Mouse (Mus musculus): Measurements from ENCODE around the gene Nr2e1. TPM values are rescaled to one million over a fixed set of nuclear protein-coding genes. Genes with fewer than 3 reads are reported as not detected.

Gene Nr2e1
- polyA plus RNA-seq, 1 experiment = not detected

DNA sequence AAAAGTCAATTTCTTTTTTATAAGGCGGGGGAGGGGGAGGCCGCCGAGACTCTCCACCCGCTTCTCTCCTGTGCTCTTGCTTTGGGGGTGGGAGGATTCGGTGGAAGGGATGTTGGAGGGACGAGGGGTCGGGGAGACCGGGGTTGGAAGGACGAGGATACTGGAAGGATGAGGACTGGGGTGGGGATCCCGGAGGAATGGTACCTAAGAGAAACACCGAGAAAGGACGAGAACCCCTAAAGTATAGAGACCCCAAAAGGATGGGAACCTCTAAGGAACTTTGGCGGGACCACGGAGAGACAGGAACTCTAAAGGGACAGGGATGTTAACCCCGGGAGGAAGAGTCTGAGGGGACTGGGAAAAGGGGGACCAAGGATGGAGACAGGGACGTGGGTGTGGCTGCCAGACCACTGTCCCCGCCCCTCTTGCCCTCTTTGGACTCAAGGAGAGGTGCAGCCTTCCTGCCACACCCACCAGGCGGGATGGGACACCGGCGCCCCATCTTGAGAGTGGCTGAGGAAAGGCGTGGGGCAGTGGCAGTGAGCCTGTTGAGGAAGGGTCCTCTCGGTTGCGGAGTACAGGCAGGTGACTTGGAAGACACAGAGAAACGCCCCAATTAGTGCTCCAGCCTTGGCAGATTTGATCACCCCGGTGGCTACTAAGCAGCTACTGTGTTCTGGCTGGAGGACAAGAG, 8.7 kb upstream of the Nr2e1 start:
- TF ChIP-seq GATA1 (IDR thresholded peaks at IDR 0.05; ENCODE audit: low read length) = no peak

DNA sequence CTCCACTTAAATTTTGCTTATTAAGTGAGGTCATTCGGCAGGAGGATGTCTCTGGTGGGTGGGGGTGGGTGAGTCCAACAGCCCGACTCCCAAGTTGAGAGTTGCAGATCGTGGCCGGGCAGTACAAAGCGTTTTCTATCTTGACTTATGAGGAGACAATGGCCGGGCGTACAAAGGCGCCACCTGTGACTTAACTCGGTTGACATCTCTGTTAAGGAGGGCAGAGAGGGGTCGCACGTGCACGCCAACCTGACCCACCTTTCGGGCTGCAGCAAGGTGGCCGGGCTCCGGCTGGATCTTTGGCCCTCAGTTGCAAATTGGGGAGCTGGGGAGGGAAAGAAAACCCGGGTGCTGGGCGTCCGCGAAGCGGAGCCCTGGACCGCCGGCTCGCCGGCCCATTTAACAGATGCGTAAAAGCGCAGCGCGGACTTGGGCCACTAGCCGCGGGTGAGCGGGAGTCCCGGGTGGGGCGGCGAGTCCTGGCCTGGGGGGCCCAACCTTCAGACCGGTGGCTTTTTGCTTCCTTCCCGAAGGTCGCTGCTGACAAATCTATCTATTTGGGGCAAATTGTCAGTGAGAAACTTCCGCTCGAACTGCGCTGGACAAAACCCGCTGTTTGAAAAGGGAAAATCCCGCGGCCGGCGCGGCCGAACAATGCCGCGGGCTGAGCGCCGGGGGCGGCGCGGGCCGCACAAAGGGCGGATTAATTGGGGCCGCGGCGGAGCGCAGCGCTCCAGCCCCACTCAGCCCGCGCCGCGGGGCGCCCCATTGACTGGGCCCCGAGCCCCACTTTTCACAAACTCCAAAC, 8.0 kb upstream of the Nr2e1 start:
- no peak for TF ChIP-seq GATA1 (IDR thresholded peaks at IDR 0.05; ENCODE audit: low read length)

DNA sequence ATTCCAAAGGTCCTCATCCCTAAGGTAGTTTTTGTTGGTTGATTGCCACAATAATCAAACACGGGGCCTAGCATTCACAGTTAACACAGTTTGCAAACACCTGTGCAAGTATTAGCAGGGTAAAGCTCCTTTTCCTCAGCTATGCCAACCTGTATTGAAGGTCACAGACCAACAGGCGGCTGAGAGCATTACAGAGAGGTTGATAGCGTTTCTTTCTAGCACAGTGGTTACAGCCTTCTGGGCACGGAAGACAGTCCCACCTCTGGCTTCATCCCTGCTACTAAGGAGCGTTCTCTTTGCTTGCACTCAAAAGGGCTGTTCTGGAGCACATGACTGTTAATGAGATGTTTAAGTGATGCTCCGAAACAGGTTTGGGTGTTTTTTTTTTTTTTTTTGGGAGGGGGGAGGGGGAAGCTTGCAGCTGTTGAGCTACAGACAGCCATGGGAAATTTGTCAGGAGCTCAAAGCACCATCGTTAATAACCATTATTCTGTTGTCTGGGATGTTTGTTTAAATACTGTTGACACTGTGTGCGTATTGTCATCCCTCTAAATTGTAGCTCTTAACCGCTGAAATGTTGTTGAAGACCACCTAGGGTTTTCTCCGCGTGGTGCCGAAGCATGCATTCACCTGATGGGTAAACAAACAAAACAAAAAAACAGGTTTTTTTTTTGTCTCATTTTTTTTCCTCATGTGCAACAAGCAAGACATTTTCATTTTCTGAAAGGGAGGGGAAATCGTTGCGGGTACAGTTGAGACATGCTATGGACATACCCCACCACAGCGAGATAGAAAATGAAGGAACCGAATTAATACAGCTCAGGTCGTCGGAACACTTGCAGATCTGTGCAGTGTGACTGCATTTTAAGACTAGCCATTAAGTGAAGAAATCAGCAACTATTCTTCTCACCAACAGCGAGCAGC, 7.1 kb upstream of the Nr2e1 start:
- no peak for TF ChIP-seq GATA1 (IDR thresholded peaks at IDR 0.05; ENCODE audit: low read length)

DNA sequence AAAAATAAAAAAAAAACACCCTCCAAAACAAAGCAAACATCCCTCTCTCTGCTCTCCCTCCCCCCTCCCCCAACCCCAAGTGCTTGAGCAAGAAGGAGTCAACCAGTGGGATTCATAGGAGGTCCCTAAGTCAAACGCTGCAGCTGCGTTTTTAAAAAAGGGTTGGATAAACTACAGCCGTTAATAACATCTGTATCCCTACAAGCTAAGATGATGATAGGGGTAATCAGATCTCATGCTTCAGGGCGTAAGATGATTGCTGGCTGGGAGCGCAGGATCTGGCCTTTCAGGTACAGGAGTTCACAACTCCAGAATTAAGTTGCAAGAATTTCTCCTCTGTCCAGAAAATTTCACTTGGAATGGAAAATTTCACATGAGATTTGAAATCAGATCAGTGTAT, 6.1 kb upstream of the Nr2e1 start:
- no peak for TF ChIP-seq GATA1 (IDR thresholded peaks at IDR 0.05; ENCODE audit: low read length)

DNA sequence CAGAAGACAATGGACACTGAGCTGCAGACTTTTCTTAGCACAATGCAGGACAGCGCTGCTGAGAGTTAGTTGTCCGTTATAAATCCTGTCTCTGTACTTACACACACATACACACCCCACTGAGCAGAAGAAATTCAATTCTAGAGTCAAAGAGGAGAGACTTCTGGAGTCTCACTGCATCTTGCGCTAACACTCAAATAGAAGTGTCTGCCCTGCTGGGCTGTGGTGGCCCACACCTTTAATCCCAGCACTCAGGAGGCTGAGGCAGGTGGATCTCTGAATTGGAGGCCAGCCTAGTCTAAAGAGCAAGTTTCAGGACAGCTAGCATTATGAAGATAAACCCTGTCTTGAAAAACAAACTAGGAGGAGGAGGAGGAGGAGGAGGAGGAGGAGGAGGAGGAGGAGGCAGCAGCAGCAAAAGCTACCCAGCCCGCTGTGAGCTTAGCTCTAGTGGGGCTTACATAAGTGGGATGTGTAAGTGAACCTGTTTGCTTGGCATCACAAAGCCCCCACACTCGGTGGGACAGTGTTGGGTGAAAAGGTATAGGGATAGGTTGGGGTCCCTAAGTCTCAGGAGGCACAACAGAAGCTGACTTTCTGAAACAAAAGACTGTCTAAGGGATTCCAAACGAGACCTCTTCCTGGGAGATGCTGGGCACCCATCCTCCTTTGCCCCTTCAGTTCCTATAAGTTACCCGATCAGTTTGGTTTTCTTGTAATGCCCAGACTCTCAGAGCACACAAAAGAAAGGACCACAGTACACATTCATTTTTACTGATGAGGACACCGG, 4.7 kb upstream of the Nr2e1 start:
- TF ChIP-seq GATA1 (IDR thresholded peaks at IDR 0.05; ENCODE audit: low read length) = no peak

DNA sequence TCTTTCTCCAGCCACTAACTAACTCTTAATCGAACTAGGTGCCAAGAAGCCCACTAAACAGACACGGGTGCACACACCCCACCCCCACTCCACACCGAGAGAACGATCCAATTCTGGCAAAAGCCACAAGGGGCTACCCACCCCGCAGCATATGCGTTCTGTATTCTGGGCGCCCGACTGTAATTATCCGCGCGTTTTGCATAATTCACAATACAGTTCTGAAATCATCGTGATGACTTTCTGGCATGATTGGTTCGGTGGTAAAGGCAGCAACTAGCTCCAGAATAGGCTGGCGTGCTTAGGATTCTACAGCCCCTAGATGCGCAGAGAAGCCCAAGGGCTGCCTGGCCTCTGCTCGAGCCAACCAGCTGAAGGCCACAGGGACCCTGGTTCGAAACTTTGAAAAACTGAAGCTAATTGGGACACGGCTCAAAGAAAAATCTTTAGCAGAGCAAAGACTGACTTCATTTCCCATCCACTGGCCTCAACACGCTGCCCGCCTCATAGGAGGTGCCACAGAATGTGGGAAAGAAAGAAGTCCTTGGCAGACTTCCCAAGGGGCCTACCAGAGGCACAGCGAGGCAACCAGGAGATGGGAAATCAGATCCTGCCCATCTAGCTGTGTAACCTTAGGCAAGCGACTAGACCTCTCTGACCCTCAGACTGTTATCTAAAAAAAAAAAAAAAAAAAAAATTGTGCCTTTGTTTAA, 2.3 kb upstream of the Nr2e1 start:
- no peak for TF ChIP-seq GATA1 (IDR thresholded peaks at IDR 0.05; ENCODE audit: low read length)

DNA sequence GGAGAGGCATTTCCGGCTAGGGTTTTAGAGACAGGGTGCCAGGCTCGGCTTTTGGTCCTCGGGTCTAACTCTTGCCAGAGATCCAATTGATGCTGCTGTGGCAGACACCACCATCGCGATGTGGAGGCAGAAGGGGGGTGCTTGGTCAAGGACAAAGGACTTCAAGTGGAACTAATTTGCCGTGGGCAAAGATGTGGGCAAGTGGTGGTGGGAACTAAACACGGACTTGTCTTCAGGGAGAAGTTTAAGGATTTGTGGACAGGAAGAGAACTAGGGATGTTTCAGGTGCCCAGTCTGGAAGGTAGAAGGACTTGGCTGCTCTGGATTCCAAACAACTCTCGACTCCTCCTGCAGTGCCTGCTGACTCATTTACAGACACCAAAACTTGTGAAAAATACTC, 1.7 kb upstream of the Nr2e1 start:
- TF ChIP-seq GATA1 (IDR thresholded peaks at IDR 0.05; ENCODE audit: low read length) = no peak

DNA sequence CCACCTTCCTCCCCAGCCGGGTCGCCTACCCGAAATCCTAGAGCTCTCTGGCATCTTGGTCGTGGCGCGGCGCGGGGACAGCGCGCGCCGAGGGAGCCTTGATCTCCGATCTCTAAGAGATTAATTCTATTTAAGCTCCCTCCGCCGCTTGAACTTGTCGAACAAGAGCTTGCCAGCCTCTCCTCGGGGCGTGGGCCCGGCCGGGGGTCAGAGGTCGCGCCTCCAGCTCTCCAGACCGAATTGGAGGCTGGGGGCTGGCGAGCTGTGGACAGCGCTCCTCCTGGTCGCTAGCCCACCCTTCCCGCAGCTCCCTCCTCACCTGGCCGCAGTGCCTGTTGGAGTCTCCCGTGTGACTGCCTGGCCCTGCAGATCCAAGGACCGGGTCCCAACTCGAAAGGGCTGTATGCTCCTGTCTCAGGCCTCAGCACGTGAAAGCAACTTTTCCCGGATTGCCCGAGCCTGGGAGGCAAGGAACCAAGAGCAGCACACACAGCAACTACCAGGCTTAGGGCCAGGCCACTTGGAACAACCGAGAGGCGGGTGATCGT, 1.1 kb upstream of the Nr2e1 start:
- TF ChIP-seq GATA1 (IDR thresholded peaks at IDR 0.05; ENCODE audit: low read length) = no peak

DNA sequence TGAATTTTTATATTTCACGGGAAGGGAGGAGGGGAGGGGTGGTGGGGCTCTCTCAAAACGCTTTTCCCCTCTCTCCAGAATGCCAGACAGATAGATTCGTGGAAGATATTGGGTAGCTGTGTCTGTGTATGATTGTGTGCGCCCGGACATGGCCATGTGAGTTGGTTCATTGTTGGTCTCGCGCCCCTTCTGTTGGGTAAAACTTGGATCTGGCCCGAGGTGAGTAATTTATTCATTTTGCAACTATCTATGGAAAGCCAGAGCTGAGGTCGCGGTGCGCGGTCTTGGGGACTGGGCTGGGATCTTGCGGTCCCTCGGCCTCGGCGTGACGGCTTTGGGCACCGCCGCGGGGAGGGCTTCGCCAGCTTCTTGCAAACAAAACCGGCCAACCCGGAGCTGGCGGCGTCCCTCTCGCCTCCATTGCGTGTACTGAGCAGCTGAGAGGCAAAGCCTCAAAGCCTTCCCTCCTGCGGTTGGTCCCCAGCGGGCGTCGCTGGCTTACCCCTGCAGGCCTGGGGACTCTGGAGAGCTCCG, 537 bp upstream of the Nr2e1 start:
- TF ChIP-seq GATA1 (IDR thresholded peaks at IDR 0.05; ENCODE audit: low read length) = no peak

DNA sequence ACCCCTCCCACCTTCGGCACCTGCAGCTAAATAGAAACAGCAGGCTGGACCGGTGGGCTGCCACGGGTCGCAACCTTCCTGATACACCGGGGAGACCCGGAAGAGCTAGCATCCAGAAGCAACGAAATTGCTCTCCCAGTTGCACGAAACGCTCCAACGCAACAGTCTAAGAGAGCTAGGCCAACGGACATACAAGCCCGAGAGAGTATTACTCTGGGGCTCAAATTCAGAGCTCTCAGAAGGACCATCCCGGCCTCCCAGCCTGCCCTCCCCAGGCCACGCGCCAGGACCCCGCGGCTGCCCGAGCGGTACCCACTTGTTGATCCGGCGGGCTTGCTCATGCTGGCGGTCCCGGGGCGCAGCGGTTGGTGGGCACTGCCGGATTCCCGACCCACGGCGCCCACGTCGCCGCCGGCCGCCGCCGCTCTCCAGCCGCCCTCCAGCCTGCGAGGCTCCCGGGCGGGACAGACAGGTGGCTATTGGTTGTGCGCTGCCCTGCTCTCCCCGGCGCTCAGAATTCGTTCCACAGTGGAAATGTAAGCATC, 794 bp downstream of the Nr2e1 start:
- no peak for TF ChIP-seq GATA1 (IDR thresholded peaks at IDR 0.05; ENCODE audit: low read length)

DNA sequence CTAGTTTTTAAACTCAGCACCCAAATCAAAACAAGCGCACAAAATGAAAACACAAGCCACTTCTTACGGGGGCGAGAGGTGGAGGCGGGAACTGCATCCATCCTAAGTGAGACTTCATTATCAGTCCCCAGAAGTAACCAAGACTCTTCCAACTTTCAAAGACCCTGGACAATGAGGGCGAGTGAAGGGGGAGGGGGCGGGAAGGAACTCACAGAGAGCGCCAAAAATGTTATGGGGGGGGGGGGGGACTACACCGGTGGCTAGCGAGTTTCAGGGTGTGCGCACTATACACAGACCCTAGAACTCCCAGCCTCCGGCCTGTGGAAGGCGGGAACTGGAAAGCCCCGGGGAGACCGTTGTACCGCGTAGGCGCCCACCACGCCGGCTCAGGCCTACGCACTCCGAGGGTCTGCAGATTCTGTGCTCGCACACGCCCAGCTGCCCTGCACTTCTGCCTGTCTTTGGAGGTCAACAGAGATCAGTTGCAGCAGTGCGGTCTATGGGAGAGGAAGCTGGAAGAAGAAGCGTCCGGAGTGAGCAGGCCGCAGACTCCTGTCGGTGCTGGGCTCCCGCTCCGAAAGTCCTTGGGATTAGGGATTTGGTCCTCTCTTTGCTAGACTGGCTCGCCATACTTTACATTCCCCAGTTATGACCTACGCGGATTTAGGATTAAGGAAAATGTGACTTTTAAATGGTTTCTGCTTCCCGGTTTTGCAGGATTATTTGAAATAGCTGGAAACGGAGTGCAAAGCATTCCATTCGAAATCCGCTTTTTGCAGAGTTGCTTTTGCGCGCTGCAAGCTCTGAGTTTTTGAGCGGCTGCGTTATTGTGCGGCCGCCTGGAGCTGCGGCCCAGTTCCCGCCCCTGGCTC, 1.5 kb downstream of the Nr2e1 start:
- TF ChIP-seq GATA1 (IDR thresholded peaks at IDR 0.05; ENCODE audit: low read length) = no peak

DNA sequence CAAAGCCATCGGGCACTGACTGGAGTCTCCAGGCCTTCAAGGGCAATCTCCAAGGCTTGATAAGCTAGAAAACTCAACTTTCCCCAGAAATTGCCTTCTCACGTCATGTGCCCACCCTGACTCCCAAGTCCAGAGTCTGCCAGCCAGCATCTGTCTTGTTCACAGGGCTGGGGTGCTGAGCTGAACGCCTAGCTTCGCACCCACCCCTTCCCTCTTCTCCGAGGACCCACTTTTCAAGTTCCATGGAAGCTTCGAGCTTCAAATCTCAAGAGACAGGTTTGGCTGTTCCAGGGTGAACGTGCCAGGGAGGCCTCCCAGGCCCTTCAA, 2.5 kb downstream of the Nr2e1 start:
- TF ChIP-seq GATA1 (IDR thresholded peaks at IDR 0.05; ENCODE audit: low read length) = no peak
